In genomic region chr8:47989655-47990385, GRCm38 (mm10) we compare ENCODE assay signal across 8 mouse cellular contexts. TPM values are rescaled to one million over a fixed set of nuclear protein-coding genes. Genes with fewer than 3 reads are reported as not detected.
DNase-seq lines count a peak whose midpoint lies in the region; ATAC-seq and TF ChIP-seq lines count a peak whose summit lies in the region.

No protein-coding gene starts in this region.

- H3K9me3 ChIP-seq in MEL (replicated peaks; ENCODE audit: insufficient read depth, low read length): no peaks in the 10 kb centered on the region
- H3K9me3 ChIP-seq in embryonic facial prominence, embryonic 15.5 days (replicated peaks): no peaks in the 10 kb centered on the region
- no peaks in the 10 kb centered on the region for H3K9me3 ChIP-seq in hindbrain, embryonic 15.5 days
- H3K9me3 ChIP-seq in midbrain, embryonic 14.5 days (ENCODE audit: control insufficient read depth, low read length): no peaks in the 10 kb centered on the region

- under 1% methylated on average over 64 of the region's 66 CpGs for WGBS in embryonic facial prominence, embryonic 15.5 days
- under 1% methylated on average over 47 of the region's 66 CpGs for WGBS in hindbrain, embryonic 15.5 days
- WGBS in midbrain, embryonic 14.5 days: under 1% methylated on average over 66 of the region's 66 CpGs

- DNase-seq in gastrocnemius, adult 8-10 months (ENCODE audit: low spot score in 2 of 2): peak; percentile 22 to 36
- no peak for DNase-seq in gastrocnemius, adult 18-20 months (ENCODE audit: low spot score)
- peak; percentile 40 for DNase-seq in MEL (ENCODE audit: low read depth, low spot score)
- DNase-seq in liver: peak; percentile 12
- peak; percentile 63 for DNase-seq in midbrain, embryonic 14.5 days
- DNase-seq in left cerebral cortex, adult 11 months (ENCODE audit: low spot score): no peak

- peak overlapping the region; percentile 90 for H3K4me2 ChIP-seq in embryonic facial prominence, embryonic 15.5 days (replicated peaks)
- H3K4me2 ChIP-seq in hindbrain, embryonic 15.5 days: peak overlapping the region; percentile 98
- peak overlapping the region; percentile 92 for H3K4me2 ChIP-seq in midbrain, embryonic 14.5 days (ENCODE audit: low read length)

- no peaks in the 10 kb centered on the region for H3K27me3 ChIP-seq in MEL (ENCODE audit: control insufficient read depth in 1 of 2, insufficient read depth in 2 of 2, low read length in 2 of 2)
- no peaks in the 10 kb centered on the region for H3K27me3 ChIP-seq in embryonic facial prominence, embryonic 15.5 days
- no peaks in the 10 kb centered on the region for H3K27me3 ChIP-seq in hindbrain, embryonic 15.5 days
- no peaks in the 10 kb centered on the region for H3K27me3 ChIP-seq in midbrain, embryonic 14.5 days (ENCODE audit: control insufficient read depth, insufficient read depth, low read length)

- no peak for TF ChIP-seq CTCF in MEL (IDR thresholded peaks at IDR 0.05 in 2 of 3, conservative IDR thresholded peaks at IDR 0.05 in 1 of 3; ENCODE audit: control insufficient read depth in 1 of 3, insufficient read depth in 1 of 3, low read depth in 2 of 3, low read length in 3 of 3, poor library complexity in 1 of 3, severe bottlenecking in 1 of 3)

- H3K79me2 ChIP-seq in MEL (ENCODE audit: control insufficient read depth, insufficient read depth, low read length, poor library complexity): peaks cover 35% of the 10 kb centered on the region

- no peak; the same call in none of the 2 replicates for ATAC-seq in embryonic facial prominence, embryonic 15.5 days (ENCODE audit: insufficient number of reproducible peaks, low FRiP score, low TSS enrichment, low read depth)
- ATAC-seq in hindbrain, embryonic 15.5 days (ENCODE audit: low FRiP score, low read depth): peak; percentile 80
- ATAC-seq in midbrain, embryonic 14.5 days (ENCODE audit: low FRiP score, low TSS enrichment): no peak; the same call in none of the 2 replicates

- no peak for TF ChIP-seq RAD21 in MEL (IDR thresholded peaks at IDR 0.05; ENCODE audit: low read depth, low read length)

- peaks cover 0 to 10% of the 10 kb centered on the region in 2 experiments; a peak in 2 of 4 replicates for H3K36me3 ChIP-seq in MEL (ENCODE audit: control insufficient read depth in 1 of 2, insufficient read depth in 2 of 2, low read length in 2 of 2)
- no peaks in the 10 kb centered on the region for H3K36me3 ChIP-seq in embryonic facial prominence, embryonic 15.5 days
- no peaks in the 10 kb centered on the region for H3K36me3 ChIP-seq in hindbrain, embryonic 15.5 days
- no peaks in the 10 kb centered on the region for H3K36me3 ChIP-seq in midbrain, embryonic 14.5 days (ENCODE audit: control insufficient read depth, insufficient read depth, low read length)

- peak overlapping the region; percentile 86 to 95 for H3K4me3 ChIP-seq in MEL (ENCODE audit: control insufficient read depth in 1 of 2, insufficient read depth in 1 of 2, low read depth in 2 of 2, low read length in 2 of 2)
- H3K4me3 ChIP-seq in embryonic facial prominence, embryonic 15.5 days (replicated peaks): peak overlapping the region; percentile 97
- H3K4me3 ChIP-seq in hindbrain, embryonic 15.5 days: peak overlapping the region; percentile 90
- peak overlapping the region; percentile 72 for H3K4me3 ChIP-seq in midbrain, embryonic 14.5 days (replicated peaks; ENCODE audit: low read depth, low read length)

- H3K4me1 ChIP-seq in MEL (ENCODE audit: control insufficient read depth in 1 of 2, insufficient read depth in 2 of 2, low read length in 2 of 2): peaks cover 5 to 15% of the 10 kb centered on the region in 2 experiments
- H3K4me1 ChIP-seq in embryonic facial prominence, embryonic 15.5 days: peaks cover 58% of the 10 kb centered on the region
- H3K4me1 ChIP-seq in hindbrain, embryonic 15.5 days (replicated peaks): peaks cover 35% of the 10 kb centered on the region
- H3K4me1 ChIP-seq in midbrain, embryonic 14.5 days (ENCODE audit: control insufficient read depth, insufficient read depth, low read length): peaks cover 28% of the 10 kb centered on the region

- peak overlapping the region; percentile 43 for H3K27ac ChIP-seq in MEL (ENCODE audit: control insufficient read depth, low read depth, low read length)
- H3K27ac ChIP-seq in embryonic facial prominence, embryonic 15.5 days (replicated peaks): peak overlapping the region; percentile 95
- H3K27ac ChIP-seq in hindbrain, embryonic 15.5 days (replicated peaks): peak overlapping the region; percentile 79
- peak overlapping the region; percentile 84 for H3K27ac ChIP-seq in midbrain, embryonic 14.5 days (replicated peaks; ENCODE audit: low read depth, low read length)

- TF ChIP-seq POLR2A in MEL (IDR thresholded peaks at IDR 0.05; ENCODE audit: control insufficient read depth in 1 of 2, insufficient read depth in 1 of 2, low read depth in 1 of 2, low read length in 2 of 2, poor library complexity in 1 of 2): no peak

- TF ChIP-seq EP300 in MEL (IDR thresholded peaks at IDR 0.05; ENCODE audit: low read depth in 1 of 2, low read length in 2 of 2): no peak

- H3K9ac ChIP-seq in MEL (ENCODE audit: control insufficient read depth, low read depth, low read length, poor library complexity, severe bottlenecking): peak overlapping the region; percentile 91
- peak overlapping the region; percentile 97 for H3K9ac ChIP-seq in embryonic facial prominence, embryonic 15.5 days
- peak overlapping the region; percentile 86 for H3K9ac ChIP-seq in hindbrain, embryonic 15.5 days
- peak overlapping the region; percentile 86 for H3K9ac ChIP-seq in midbrain, embryonic 14.5 days (replicated peaks; ENCODE audit: low read length)

TF ChIP-seq in MEL, 35 proteins besides CTCF, POLR2A, EP300 and RAD21:
- TF ChIP-seq TCF12 (IDR thresholded peaks at IDR 0.05; ENCODE audit: low read depth, low read length) (no peak), POLR2AphosphoS2 (IDR thresholded peaks at IDR 0.05; ENCODE audit: low read length) (no peak), SMC3 (IDR thresholded peaks at IDR 0.05; ENCODE audit: low read depth, low read length) (no peak), JUND (IDR thresholded peaks at IDR 0.05; ENCODE audit: low read depth, low read length) (no peak), ZMIZ1 (IDR thresholded peaks at IDR 0.05; ENCODE audit: low read depth, low read length) (no peak; the same call in 1 of the 2 replicates), SIN3A (IDR thresholded peaks at IDR 0.05; ENCODE audit: low read length) (no peak), ZKSCAN1 (IDR thresholded peaks at IDR 0.05; ENCODE audit: low read depth, low read length) (no peak), E2F4 (IDR thresholded peaks at IDR 0.05; ENCODE audit: borderline replicate concordance, low read depth, low read length) (no peak), POLR2AphosphoS5 (IDR thresholded peaks at IDR 0.05; ENCODE audit: borderline replicate concordance, low read depth, low read length) (no peak), USF1 (IDR thresholded peaks at IDR 0.05; ENCODE audit: low read depth, low read length) (no peak), NRF1 (IDR thresholded peaks at IDR 0.05; ENCODE audit: insufficient read depth, low read depth, low read length, poor library complexity, severe bottlenecking) (no peak)

RNA-seq across cellular contexts. Expression of gene Wwc2, which starts 0.9 kb away (rescaled TPM):
- 1 to 10 TPM; 3.5 to 5.7 (median 5.0) TPM for total RNA-seq in gastrocnemius, adult 8-10 months (2022)
- total RNA-seq in gastrocnemius, adult 18-20 months (2021): 1 to 10 TPM; 5.1 to 6.7 TPM
- 6.3 and 7.5 TPM in 2 replicates for total RNA-seq in MEL (2012; rRNA removed)
- 10 to 100 TPM in 1 of 2 experiments, not detected in 1; 14.8 TPM for polyA plus RNA-seq in MEL (2012; ENCODE audit: insufficient read depth in 1 of 2, insufficient read length in 2 of 2, low read depth in 1 of 2, low replicate concordance in 2 of 2, missing spikeins in 1 of 2)
- polyA plus RNA-seq in embryonic facial prominence, embryonic 15.5 days (2015; fragmentation: Nextera tagmentation; extraction: Ambion mirVana): 11.9 and 12.0 TPM in 2 replicates
- 6.0 and 7.2 TPM in 2 replicates for polyA plus RNA-seq in hindbrain, embryonic 15.5 days (2015; fragmentation: Nextera tagmentation; extraction: Ambion mirVana)
- 4.1 and 6.6 TPM in 2 replicates for polyA plus RNA-seq in midbrain, embryonic 14.5 days (2014; fragmentation: Nextera tagmentation; extraction: Ambion mirVana)

Comparison
In these comparisons a context has a peak if more than half of its experiments do, and no peak if none do; other contexts are left out.
1. DNase-seq: peak in gastrocnemius, adult 8-10 months (2 of 2), MEL (single experiment), liver (single experiment) and midbrain, embryonic 14.5 days (single experiment); none in gastrocnemius, adult 18-20 months (single experiment) and left cerebral cortex, adult 11 months (single experiment).
2. H3K27ac ChIP-seq: peak in every context shown above with its lines; median percentile 95 in embryonic facial prominence, embryonic 15.5 days; 84 in midbrain, embryonic 14.5 days; 79 in hindbrain, embryonic 15.5 days; 43 in MEL.
3. Peak in every context shown above with its lines, with median percentiles within 50 percentile points of each other: H3K4me3 ChIP-seq, H3K9ac ChIP-seq and H3K4me2 ChIP-seq.